8 mouse cellular contexts compared by ENCODE assay signal in genomic region chr5:73633141-73633540, GRCm38 (mm10). TPM values are rescaled to one million over a fixed set of nuclear protein-coding genes. Genes with fewer than 3 reads are reported as not detected.
DNase-seq lines count a peak whose midpoint lies in the region; ATAC-seq and TF ChIP-seq lines count a peak whose summit lies in the region.

No protein-coding gene starts in this region.

- TF ChIP-seq CTCF in cerebellum, adult 2 months (IDR thresholded peaks at IDR 0.05; ENCODE audit: borderline replicate concordance, insufficient read depth, low read depth, low read length): peak; percentile 76
- peak; percentile 90 for TF ChIP-seq CTCF in lung, postnatal 0 days (IDR thresholded peaks at IDR 0.05)

- WGBS in cerebellum, adult 2 months: 46% methylated on average over 8 of the region's 8 CpGs
- WGBS in lung, postnatal 0 days: 57% methylated on average over 8 of the region's 8 CpGs

- DNase-seq in 416B (ENCODE audit: low read depth) (peak; percentile 68), ES-CJ7 (ENCODE audit: low read depth, low spot score) (peak; percentile 82)
- peak; percentile 45 to 69 for DNase-seq in cerebellum, adult 2 months
- DNase-seq in gastrocnemius, adult 18-20 months (ENCODE audit: low spot score): peak; percentile 69
- peak; percentile 86 for DNase-seq in layer of hippocampus, adult 11-12 months (ENCODE audit: low spot score)
- peak; percentile 58 for DNase-seq in lung, postnatal 0 days (ENCODE audit: low spot score)
- peak; percentile 91 for DNase-seq in right cerebral cortex, postnatal 4 days

- no peak overlapping the region for H3K9ac ChIP-seq in lung, postnatal 0 days (replicated peaks; ENCODE audit: low read depth)

- no peak for TF ChIP-seq POLR2A in cerebellum, adult 2 months (IDR thresholded peaks at IDR 0.05; ENCODE audit: borderline replicate concordance, insufficient read depth, low read length)

- TF ChIP-seq EP300 in lung, postnatal 0 days (IDR thresholded peaks at IDR 0.05): no peak

- H3K36me3 ChIP-seq in lung, postnatal 0 days (ENCODE audit: insufficient read depth, low read length): peaks cover 9% of the 10 kb centered on the region; the same call in 1 of the 2 replicates

- H3K27me3 ChIP-seq in cerebellum, adult 2 months (ENCODE audit: control insufficient read depth, insufficient read depth, low read length): no peaks in the 10 kb centered on the region
- H3K27me3 ChIP-seq in lung, postnatal 0 days (replicated peaks; ENCODE audit: insufficient read depth, low read length): no peaks in the 10 kb centered on the region

- H3K4me2 ChIP-seq in lung, postnatal 0 days (replicated peaks; ENCODE audit: low read depth, low read length): no peak overlapping the region

- H3K9me3 ChIP-seq in lung, postnatal 0 days (ENCODE audit: low read length): peaks cover 3% of the 10 kb centered on the region; the same call in 1 of the 2 replicates

- ATAC-seq in lung, postnatal 0 days: peak; percentile 21; the same call in 1 of the 2 replicates
- no peak for ATAC-seq in inflammation-experienced regulatory T-cells, adult 6 months

- no peaks in the 10 kb centered on the region for H3K4me1 ChIP-seq in cerebellum, adult 2 months (ENCODE audit: control insufficient read depth, insufficient read depth, low read length)
- H3K4me1 ChIP-seq in lung, postnatal 0 days (ENCODE audit: insufficient read depth, low read depth, low read length): no peaks in the 10 kb centered on the region

- no peak overlapping the region for H3K4me3 ChIP-seq in cerebellum, adult 2 months (replicated peaks; ENCODE audit: insufficient read depth, low read depth, low read length)
- no peak overlapping the region for H3K4me3 ChIP-seq in lung, postnatal 0 days (ENCODE audit: low read depth, low read length)

- H3K27ac ChIP-seq in cerebellum, adult 2 months (ENCODE audit: insufficient read depth, low read length): no peak overlapping the region
- no peak overlapping the region for H3K27ac ChIP-seq in lung, postnatal 0 days (ENCODE audit: low read length)

RNA-seq across cellular contexts. Expression of gene Lrrc66, which starts 0.8 kb away (rescaled TPM):
- not detected in 2 replicates for polyA plus RNA-seq in cerebellum, adult 2 months (2012; rRNA removed)
- total RNA-seq in gastrocnemius, adult 18-20 months (2021): not detected
- polyA plus RNA-seq in lung, postnatal 0 days (2015; fragmentation: Nextera tagmentation; extraction: Ambion mirVana): 0.10 and 0.20 TPM in 2 replicates
- polyA plus RNA-seq in inflammation-experienced regulatory T-cells, adult 6 months (2017; shearing (Covaris generic)): 1 to 10 TPM in 1 of 3 experiments, under 1 TPM in 1, not detected in 1; 0.29 to 1.4 TPM

RNA-seq across cellular contexts. Expression of gene Sgcb, which starts 14.4 kb away (rescaled TPM):
- polyA plus RNA-seq in cerebellum, adult 2 months (2012; rRNA removed): 47.8 and 50.9 TPM in 2 replicates
- 10 to 100 TPM; 74.1 to 79.0 TPM for total RNA-seq in gastrocnemius, adult 18-20 months (2021)
- polyA plus RNA-seq in lung, postnatal 0 days (2015; fragmentation: Nextera tagmentation; extraction: Ambion mirVana): 16.4 and 16.6 TPM in 2 replicates
- 10 to 100 TPM; 11.6 to 12.5 (median 12.4) TPM for polyA plus RNA-seq in inflammation-experienced regulatory T-cells, adult 6 months (2017; shearing (Covaris generic))

RNA-seq across cellular contexts. Expression of gene Spata18, which starts 18.0 kb away (rescaled TPM):
- polyA plus RNA-seq in cerebellum, adult 2 months (2012; rRNA removed): 0.26 and 0.89 TPM in 2 replicates
- under 1 TPM in 1 of 2 experiments, not detected in 1; 0.14 TPM for total RNA-seq in gastrocnemius, adult 18-20 months (2021)
- 6.6 and 8.3 TPM in 2 replicates for polyA plus RNA-seq in lung, postnatal 0 days (2015; fragmentation: Nextera tagmentation; extraction: Ambion mirVana)
- polyA plus RNA-seq in inflammation-experienced regulatory T-cells, adult 6 months (2017; shearing (Covaris generic)): not detected
